Mouse (Mus musculus): ENCODE measurements around the gene Gm49394. TPM values are rescaled to one million over a fixed set of nuclear protein-coding genes. Genes with fewer than 3 reads are reported as not detected.
A peak's percentile ranks its signal among the peaks of the same experiment; 100 is the strongest.

Gm49394 gene
- total RNA-seq (2021) (not detected), polyA plus RNA-seq (2012; rRNA removed) (not detected in 2 replicates)
- long read RNA-seq = 0 reads

DNA sequence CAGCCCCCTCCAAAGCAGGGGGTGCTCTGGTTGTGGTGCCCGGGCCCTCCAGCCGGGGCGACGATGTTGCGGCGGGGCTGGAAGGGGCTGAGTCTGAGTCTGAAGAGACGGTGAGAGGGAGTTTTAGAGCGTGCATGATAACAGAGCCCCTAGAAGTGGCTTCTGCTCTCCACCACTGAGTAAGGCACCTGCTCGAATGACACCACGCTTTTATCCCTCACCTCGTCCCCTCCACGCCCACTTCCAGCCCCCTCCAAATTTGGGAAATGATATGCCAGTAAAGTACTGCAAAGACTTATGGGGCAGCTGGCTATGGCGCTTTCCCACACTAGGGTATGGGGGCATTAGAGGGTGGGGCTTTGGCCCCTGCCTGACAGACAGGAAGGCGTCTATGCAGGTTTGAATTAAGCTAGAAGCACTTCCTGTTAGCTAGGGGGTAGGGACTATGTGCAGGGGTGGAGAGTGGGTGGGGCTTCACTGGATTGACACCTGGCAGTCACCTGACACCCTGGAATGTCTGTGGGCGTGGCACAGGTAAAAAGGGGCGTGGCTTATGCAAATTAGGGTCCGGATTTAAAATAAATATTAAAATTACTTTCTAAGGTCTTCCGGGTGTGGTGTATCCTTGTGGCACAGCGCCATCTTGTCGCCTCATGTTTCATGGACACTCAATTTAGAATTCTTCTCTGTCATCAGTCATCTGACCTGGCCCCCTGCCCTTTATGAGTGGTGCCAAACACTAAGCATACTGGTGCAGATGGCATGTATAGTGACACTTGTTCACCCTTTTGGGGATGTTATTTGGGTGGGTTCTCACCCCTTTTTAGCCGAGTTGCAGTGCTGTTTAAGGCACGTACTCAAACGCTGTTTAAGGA is at the start of gene Gm49394:
Gene Gm49394 (minus strand): TSS at position 192 of the 875 bp plus-strand sequence.
- no peak within 1 kb of the TSS for H3K27ac ChIP-seq
- DNase-seq = no peak
- H3K27me3 ChIP-seq (ENCODE audit: control insufficient read depth, insufficient read depth, low read length) = no peaks in the 10 kb centered on the region
- intact Hi-C loops (cut with DNase I) = loop anchor here (5.0 kb wide), 1 partner anchor 338 kb away; no protein-coding TSS in a partner anchor
- WGBS = 81% methylated on average over 23 of the region's 23 CpGs
- no peak within 1 kb of the TSS for H3K9ac ChIP-seq (ENCODE audit: low read depth, low read length)
- TF ChIP-seq EP300 (IDR thresholded peaks at IDR 0.05; ENCODE audit: insufficient read depth, low read depth, low read length) (no peak), POLR2A (IDR thresholded peaks at IDR 0.05; ENCODE audit: insufficient read depth, low read depth, low read length) (no peak), CTCF (IDR thresholded peaks at IDR 0.05) (no peak)
- no peak within 1 kb of the TSS for H3K4me3 ChIP-seq
- H3K79me2 ChIP-seq (replicated peaks; ENCODE audit: control insufficient read depth, insufficient read depth, low read length) = no peaks in the 10 kb centered on the region
- peaks cover 3% of the 10 kb centered on the region for H3K4me1 ChIP-seq (ENCODE audit: control insufficient read depth, insufficient read depth, low read length)
- no peaks in the 10 kb centered on the region for H3K36me3 ChIP-seq (ENCODE audit: control insufficient read depth, insufficient read depth, low read length)

GRCm38 (mm10) chr7:142714783-142715498 is 45.2 kb upstream of the Gm49394 start:
- intact Hi-C loops (cut with DNase I) = loop anchor here (1.0 kb wide), 1 partner anchor 105 kb away; no protein-coding TSS in a partner anchor
- H3K9ac ChIP-seq (ENCODE audit: low read depth, low read length) = no peak overlapping the region
- H3K27ac ChIP-seq = no peak overlapping the region
- 14% methylated on average over 8 of the region's 8 CpGs for WGBS
- no peaks in the 10 kb centered on the region for H3K36me3 ChIP-seq (ENCODE audit: control insufficient read depth, insufficient read depth, low read length)
- DNase-seq = peak; percentile 5 to 32
- H3K79me2 ChIP-seq (replicated peaks; ENCODE audit: control insufficient read depth, insufficient read depth, low read length) = no peaks in the 10 kb centered on the region
- H3K27me3 ChIP-seq (ENCODE audit: control insufficient read depth, insufficient read depth, low read length) = no peaks in the 10 kb centered on the region
- H3K4me3 ChIP-seq = no peak overlapping the region
- no peak for TF ChIP-seq EP300 (IDR thresholded peaks at IDR 0.05; ENCODE audit: insufficient read depth, low read depth, low read length)
- TF ChIP-seq CTCF (IDR thresholded peaks at IDR 0.05) = peak; percentile 98
- no peak for TF ChIP-seq POLR2A (IDR thresholded peaks at IDR 0.05; ENCODE audit: insufficient read depth, low read depth, low read length)
- H3K4me1 ChIP-seq (ENCODE audit: control insufficient read depth, insufficient read depth, low read length) = peaks cover 1% of the 10 kb centered on the region; the same call in 1 of the 2 replicates

GRCm38 (mm10) chr7:142706873-142707272 is 37.1 kb upstream of the Gm49394 start:
- no peaks in the 10 kb centered on the region for H3K4me1 ChIP-seq (ENCODE audit: control insufficient read depth, insufficient read depth, low read length)
- DNase-seq = no peak
- H3K79me2 ChIP-seq (replicated peaks; ENCODE audit: control insufficient read depth, insufficient read depth, low read length) = no peaks in the 10 kb centered on the region
- H3K27ac ChIP-seq = no peak overlapping the region
- no peak overlapping the region for H3K4me3 ChIP-seq
- no peaks in the 10 kb centered on the region for H3K27me3 ChIP-seq (ENCODE audit: control insufficient read depth, insufficient read depth, low read length)
- WGBS = 88% methylated on average over 2 of the region's 2 CpGs
- no peak for TF ChIP-seq CTCF (IDR thresholded peaks at IDR 0.05)
- TF ChIP-seq POLR2A (IDR thresholded peaks at IDR 0.05; ENCODE audit: insufficient read depth, low read depth, low read length) = no peak
- TF ChIP-seq EP300 (IDR thresholded peaks at IDR 0.05; ENCODE audit: insufficient read depth, low read depth, low read length) = no peak
- no peak overlapping the region for H3K9ac ChIP-seq (ENCODE audit: low read depth, low read length)
- intact Hi-C loops (cut with DNase I) = no loop called here
- H3K36me3 ChIP-seq (ENCODE audit: control insufficient read depth, insufficient read depth, low read length) = no peaks in the 10 kb centered on the region

DNA sequence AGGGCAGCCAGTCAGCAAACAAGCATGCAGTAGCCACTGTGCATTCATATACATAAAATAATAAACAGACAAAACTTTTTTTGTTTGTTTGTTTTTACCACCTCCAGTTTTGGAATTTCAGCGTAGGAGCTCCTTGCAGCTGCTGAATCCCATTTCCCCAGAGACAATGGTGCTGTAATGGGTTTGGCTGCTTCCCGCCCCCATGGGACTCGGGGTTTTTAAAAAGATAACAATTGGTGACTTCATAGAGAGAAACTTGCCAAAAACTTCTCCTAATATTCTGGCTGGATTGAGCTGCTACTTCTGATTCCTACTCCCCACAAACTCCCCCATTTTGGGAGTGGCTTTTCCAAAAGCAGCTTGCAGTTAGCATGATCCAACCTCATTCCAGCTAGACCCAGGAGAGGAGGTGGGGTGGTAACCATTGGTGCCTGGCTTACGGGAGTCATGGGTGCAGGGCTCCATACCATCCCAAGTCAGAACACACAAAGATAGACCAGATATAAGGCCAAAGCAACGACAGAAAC is 29.7 kb upstream of the Gm49394 start:
- 45% methylated on average over 5 of the region's 5 CpGs for WGBS
- peak; percentile 74 to 77 for DNase-seq
- Histone ChIP-seq H3K4me3 (no peak overlapping the region), H3K79me2 (replicated peaks; ENCODE audit: control insufficient read depth, insufficient read depth, low read length) (no peaks in the 10 kb centered on the region), H3K27ac (no peak overlapping the region), H3K9ac (ENCODE audit: low read depth, low read length) (no peak overlapping the region), H3K4me1 (ENCODE audit: control insufficient read depth, insufficient read depth, low read length) (no peaks in the 10 kb centered on the region; the same call in 1 of the 2 replicates), H3K36me3 (ENCODE audit: control insufficient read depth, insufficient read depth, low read length) (no peaks in the 10 kb centered on the region), H3K27me3 (ENCODE audit: control insufficient read depth, insufficient read depth, low read length) (no peaks in the 10 kb centered on the region)
- no peak for TF ChIP-seq CTCF (IDR thresholded peaks at IDR 0.05)
- 0 out of 2 replicates have a peak, but pooled peaks have one; percentile 27 for TF ChIP-seq EP300 (IDR thresholded peaks at IDR 0.05; ENCODE audit: insufficient read depth, low read depth, low read length)
- intact Hi-C loops (cut with DNase I) = no loop called here

GRCm38 (mm10) chr7:142678611-142679010 is 8.9 kb upstream of the Gm49394 start:
- intact Hi-C loops (cut with DNase I) = loop anchor here (5.0 kb wide), 3 partner anchors 141 to 361 kb away; partner anchors contain the start of gene Syt8
- H3K36me3 ChIP-seq (ENCODE audit: control insufficient read depth, insufficient read depth, low read length) = no peaks in the 10 kb centered on the region
- no peak overlapping the region for H3K9ac ChIP-seq (ENCODE audit: low read depth, low read length)
- H3K4me3 ChIP-seq = no peak overlapping the region
- no peaks in the 10 kb centered on the region for H3K4me1 ChIP-seq (ENCODE audit: control insufficient read depth, insufficient read depth, low read length)
- H3K27ac ChIP-seq = no peak overlapping the region
- peak; percentile 63 to 71 for DNase-seq
- WGBS = 60% methylated on average over 3 of the region's 3 CpGs
- no peaks in the 10 kb centered on the region for H3K79me2 ChIP-seq (replicated peaks; ENCODE audit: control insufficient read depth, insufficient read depth, low read length)
- TF ChIP-seq CTCF (IDR thresholded peaks at IDR 0.05) = no peak
- TF ChIP-seq POLR2A (IDR thresholded peaks at IDR 0.05; ENCODE audit: insufficient read depth, low read depth, low read length) = no peak
- TF ChIP-seq EP300 (IDR thresholded peaks at IDR 0.05; ENCODE audit: insufficient read depth, low read depth, low read length) = no peak
- H3K27me3 ChIP-seq (ENCODE audit: control insufficient read depth, insufficient read depth, low read length) = no peaks in the 10 kb centered on the region
